Mouse (Mus musculus) kidney, adult 8-10 months (tissue): ENCODE results near the gene Rapgef4.
A peak's percentile ranks its signal among the peaks of the same experiment; 100 is the strongest.

Experiments
- DNase-seq, 2 experiments: peaks; one replicate each; pipeline ENCODE4 v3.0.0; 2022

Gene Rapgef4

DNA sequence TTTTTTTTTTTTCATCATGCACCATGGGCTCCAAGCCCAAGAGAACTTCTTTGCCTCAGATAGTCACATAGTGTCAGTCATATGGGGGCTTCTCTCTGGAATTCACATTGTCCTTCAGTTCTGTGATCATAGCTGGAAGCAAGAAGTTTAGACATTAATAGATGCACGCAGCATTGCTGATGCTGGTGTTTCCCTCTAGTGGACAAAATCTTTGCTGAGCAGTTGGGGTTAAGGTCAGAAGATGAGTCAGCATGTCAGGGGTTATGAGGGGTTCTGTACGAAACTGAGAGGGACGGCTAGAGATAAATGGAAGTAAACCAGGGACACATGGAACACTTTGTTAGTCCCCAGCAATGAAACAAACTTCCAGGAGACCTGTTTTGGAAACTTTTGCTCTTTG is 216.0 kb downstream of the Rapgef4 start:
- DNase-seq, result no peak

DNA sequence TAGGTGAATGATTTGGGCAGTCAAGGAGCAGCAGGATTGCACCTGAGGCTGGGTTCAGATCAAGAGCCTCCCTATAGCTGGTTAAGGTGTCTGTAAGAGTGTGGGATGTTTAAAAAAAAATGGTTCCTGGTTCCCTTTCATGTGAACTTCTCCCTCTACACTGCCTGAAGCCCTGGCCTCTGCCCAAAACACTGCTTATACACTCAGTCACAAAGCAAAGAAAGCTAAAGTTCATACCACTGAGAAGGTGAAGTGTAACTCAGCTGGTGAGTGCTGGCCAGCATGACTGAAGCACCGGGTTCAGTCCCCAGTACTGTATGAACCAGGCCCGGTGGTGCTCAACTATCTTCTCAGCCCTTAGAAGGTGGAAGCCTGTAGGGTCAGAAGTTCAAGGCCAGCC is 218.4 kb downstream of the Rapgef4 start:
- no peak for DNase-seq

DNA sequence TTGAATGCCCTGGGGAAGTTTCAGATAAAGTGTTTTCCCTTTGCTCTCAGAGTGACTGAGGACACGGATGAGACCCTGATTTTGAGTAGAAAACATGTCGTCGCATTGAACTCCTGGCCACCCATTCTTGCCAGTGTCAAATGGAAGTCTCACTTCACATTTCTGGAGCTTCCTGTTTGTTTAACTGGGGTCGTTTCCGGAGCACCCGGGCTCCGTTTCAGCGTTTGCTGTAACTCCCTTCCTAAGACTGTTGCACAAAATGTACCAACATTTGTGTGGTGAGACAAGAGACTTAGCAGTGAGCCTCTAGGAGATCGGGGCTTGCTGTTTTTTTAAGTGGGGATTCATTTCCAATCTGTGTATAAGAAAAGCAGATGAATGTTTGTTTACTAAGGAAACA is 220.5 kb downstream of the Rapgef4 start:
- no peak for DNase-seq

DNA sequence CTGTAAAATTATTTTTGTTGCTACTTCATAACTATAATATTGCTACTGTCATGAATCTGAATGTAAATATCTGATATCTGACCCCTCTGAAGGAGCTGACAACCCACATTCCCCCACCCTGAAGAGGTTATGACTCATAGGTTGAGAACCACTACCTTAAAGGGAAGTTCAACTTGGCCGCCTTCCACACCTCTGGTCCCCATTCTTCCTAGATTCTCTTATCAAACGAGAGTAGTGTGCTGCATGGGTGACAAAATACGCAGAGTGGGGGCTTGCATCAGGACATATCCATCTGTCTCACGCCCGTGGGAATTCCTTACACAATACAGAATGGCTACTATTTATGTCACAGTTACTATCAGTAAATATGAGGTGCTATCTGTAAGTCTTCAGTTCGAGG is 221.2 kb downstream of the Rapgef4 start:
- DNase-seq, result no peak

DNA sequence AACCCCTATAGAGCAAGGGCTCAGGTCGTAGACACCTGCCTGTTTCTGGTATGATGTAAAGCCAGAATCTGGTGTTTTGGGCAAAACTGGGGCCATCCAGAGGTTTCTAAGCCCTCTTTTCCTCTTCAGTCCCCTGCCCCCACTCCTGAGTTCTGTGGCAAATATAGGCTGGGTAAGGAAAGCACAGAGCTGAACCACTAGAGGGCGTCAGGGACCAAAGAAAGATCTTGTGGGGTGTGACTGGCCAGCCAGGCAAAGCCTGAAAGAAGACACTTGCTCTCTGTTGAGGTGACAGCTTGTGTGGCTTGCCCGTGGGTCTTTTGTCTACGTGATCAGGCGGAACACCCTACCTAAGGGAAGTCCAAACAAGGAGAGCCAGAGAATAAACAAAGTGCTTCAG is 222.6 kb downstream of the Rapgef4 start:
- DNase-seq, result peak; percentile 48 to 74

DNA sequence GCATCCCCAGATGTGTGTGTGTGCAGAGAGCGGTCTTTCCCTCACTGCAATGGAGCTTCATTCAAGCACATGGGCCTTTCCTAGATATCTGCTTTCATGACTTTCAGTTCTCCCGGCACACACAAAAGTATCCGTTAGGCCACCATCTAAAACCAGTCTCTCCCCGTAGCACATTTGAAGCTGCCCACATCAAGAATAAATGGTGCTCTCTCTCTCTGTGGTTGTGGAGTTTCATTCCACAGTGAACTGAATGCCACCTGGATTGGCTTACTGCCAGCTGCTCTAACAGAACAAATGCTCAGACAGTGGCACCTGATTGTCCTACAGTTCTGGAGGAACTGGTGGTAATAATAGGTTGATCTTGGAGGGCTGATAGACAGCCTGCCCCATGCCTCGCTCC is 224.8 kb downstream of the Rapgef4 start:
- no peak for DNase-seq

DNA sequence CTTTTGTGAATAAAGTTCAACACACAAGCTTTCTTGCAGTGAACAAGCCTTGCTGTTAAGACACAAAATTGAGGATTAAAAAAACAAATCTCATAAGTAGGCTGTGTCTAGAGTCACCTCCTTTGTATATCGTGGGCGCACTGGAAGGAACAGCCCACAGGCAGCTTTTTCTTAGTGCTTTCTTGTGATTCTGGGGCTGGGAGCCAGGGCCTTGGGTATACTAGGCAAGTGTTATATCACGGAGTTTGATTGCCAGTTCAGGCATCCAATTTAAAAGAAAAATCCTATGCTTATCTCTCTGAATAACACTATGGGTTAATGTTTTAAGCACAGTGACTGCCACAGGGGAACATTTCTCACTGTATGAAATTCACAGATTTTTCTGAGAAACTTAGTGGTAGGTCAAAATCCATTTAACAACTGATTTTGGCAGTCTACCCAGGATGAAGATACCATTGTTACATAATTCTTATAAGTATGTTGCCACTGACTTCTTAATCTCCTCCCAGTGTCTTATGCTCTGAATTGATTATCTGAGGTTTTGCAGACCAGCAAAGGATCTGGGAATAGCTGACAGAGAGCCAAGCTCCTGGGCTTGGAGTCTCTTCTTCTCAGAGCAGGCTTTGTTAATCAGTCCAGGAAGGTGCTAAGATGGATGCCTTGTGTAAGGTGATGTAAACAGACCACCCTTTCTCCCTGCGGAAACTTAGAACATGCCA is 225.6 kb downstream of the Rapgef4 start:
- no peak for DNase-seq

DNA sequence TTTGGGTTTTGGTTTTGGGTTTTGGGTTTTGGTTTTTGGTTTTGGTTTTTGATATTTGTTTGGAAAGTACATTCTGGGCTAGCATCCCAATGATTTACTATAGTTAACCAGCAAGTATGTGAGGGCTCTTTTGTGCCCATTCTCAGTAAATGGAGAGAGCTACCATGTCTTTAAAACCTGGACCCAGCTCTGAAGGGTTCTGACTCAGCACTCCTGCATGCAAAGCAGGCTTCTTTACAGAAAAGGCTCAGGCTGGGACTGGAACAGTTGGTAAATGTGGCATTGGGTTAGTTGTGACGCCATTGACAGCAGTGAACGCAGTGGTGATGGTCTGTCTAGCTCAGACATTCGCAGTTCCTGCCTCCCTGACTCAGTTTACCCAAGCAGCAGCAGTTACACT is 236.3 kb downstream of the Rapgef4 start:
- DNase-seq, result no peak

DNA sequence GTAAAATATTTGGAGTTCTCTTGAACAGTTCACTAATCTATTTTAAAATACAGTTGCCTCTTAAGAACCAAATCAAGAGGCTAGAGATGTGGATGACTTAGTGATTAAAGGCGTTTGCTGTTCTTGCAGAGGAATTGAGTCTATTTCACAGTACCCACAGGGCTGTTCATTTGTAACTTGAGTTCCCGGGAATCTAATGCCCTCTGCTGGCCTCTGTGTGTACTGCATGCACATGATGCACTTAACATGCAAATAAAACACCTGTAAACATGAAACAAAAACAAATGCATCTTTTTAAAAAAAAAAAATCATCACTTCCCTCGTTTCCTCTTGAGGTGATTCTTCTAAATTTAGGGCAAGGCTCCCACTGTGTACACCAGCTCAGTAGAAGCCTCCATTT is 238.9 kb downstream of the Rapgef4 start:
- DNase-seq, result peak in 1 of 2 experiments; percentile 63

DNA sequence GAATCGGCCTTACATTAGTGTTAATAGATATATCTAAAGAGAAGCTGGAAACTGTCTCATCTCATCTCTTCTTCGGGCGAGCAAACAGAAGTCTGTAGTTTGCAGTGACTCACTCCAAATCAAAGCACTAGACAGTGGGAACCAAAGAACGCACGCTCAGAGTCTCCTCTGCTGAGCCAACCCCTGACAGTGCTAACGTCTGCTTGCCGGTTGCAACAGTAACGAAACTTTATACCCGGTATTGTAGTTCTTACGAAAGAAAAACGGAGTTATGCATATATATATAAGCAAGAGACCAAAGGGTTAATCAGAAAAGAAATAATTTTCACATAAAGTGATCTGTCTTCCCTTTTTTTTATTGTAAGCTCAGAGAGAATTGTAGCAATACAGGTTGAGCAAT is 240.2 kb downstream of the Rapgef4 start:
- no peak for DNase-seq

DNA sequence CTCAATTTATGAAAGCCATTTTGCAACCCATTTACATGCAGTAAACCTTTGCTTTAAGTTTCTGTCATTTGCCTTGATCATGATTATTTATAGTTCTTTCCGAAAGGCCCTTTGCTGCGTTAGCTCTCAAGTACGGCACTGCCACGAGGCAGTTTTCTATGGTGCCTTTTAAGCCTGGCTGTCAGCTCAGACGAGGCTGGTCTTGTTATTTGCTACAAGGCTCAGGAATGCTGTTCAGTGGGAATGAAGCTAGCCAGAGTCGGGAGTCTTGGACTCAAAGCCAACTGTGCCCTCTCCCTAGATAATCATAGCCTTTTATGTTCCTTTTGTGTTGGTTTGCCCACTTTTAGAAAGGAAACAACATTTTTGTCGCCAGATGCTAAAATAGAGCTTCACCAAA is 240.7 kb downstream of the Rapgef4 start:
- DNase-seq, result no peak

DNA sequence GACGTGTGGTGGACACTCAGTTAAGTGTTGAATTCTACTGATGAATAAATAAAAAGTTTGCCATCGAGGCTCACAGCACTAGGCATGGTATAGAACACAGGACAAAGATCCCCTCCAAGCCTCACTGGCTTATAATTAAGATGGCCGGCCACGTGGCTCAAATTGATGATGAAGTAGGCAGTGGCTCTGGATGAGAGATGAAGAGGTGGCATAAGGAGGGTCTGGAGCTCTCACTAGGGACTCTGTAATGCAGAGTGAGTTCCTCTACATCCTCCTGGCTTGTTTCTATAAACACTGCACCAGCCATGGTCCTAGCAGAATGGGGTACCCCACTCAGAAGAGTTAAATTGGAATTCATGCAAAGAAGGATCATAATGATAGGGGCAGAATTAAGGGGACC is 241.2 kb downstream of the Rapgef4 start:
- DNase-seq, result no peak

DNA sequence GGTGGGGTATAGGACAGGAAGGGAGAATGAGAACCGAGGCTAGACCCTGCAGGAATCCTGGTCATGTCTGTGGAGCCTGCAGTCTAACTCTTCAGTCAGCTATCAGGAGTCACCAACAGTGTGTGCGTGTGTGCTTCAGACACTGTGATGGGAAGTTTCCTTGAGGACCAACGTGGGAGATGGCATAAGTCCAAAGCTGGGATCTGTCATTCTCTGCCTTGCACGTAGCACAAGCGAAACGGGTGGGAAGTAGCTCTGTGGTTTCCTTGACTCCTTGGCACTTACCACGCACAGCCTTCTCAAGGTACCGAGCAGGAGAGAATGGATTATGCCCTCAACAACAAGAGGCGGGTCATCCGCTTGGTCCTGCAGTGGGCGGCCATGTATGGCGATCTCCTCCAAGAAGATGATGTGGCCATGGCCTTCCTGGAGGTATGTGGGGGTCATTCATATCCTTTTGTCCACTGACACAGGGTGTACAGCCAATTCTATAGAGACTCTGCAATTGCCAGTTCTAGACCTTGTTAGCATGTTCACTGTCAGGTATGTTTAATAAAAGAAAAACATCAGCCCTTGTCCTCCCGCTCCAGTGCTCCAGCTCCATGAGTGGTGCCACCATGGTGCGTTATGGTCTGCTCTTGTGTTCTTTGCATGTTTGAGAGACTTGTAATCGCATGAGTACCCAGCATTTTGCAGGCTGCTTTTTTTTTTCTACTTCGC is 241.9 kb downstream of the Rapgef4 start:
- no peak for DNase-seq

DNA sequence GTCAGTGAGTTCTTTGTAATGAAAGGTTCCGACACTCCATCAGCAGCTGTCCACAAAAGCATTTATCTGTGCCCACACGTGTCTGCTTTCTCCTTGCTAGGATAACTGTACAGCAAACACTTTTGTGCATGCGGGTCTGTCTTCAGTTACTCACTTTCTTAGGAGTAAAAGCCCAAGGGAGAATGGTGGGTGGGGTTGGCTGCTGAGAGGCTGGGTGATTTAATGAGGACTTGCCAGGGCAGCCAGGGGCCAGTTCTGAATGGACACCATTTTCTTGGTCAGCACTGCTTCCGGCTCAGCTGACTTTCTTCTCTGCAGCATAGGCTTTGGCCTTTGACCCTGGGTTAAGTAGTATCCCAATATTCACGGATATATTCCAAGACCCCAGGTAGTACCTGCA is 242.4 kb downstream of the Rapgef4 start:
- DNase-seq, result no peak

DNA sequence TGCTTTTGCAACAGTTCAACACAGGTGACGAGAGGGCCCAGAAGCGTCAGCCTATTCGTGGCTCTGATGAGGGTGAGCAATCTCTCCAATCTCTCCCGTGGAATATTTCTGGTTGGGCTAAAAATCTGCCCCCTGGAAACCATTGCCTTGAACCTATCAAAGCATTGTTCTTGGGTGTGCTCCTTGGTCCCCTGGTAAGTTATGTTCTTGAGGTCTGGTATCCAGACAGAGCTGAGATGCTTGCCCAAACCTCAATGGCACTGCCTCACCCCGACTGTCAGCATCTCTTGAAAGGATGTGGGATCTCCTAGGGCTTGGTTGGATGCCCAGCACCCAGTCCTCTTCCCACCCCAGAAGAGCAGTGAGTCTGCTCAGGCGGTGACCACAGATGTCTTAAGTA is 245.0 kb downstream of the Rapgef4 start:
- no peak for DNase-seq

DNA sequence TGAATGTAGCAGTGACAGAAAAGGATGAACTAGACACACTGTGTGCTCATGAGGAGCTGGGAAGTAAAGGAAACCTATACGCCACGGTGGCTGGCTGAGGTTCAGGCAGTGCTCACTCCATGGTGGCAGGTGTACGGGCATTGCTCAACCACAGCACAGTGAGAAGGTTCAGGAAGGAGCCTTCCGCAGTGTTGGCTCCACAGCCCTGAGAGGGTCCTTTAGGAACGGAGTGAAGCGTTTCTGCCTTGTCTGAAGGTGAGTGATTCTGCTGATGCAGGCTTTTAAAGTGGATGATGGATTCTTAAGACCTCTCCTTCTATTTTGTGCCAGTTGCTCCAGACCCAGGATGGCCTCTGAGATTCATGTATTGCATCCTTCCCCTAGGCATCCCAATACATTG is 246.4 kb downstream of the Rapgef4 start:
- no peak for DNase-seq

DNA sequence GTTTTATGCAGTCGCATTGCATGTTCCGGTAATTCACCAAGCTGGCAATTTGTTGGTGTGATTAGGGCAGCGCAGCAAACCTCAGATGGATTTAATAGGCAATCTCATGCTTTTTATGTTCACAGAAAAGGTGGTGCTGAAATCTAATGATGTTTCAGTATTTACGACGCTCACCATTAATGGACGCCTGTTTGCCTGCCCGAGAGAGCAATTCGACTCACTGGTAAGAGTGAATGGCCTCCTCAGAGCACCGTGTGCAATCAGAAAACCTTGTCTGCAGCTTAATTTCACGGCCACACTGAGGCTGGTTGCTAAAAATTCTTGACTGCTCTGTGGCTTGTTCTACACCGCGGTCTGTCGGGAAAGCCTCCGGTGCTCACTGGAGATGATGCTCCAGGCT is 247.8 kb downstream of the Rapgef4 start:
- no peak for DNase-seq

DNA sequence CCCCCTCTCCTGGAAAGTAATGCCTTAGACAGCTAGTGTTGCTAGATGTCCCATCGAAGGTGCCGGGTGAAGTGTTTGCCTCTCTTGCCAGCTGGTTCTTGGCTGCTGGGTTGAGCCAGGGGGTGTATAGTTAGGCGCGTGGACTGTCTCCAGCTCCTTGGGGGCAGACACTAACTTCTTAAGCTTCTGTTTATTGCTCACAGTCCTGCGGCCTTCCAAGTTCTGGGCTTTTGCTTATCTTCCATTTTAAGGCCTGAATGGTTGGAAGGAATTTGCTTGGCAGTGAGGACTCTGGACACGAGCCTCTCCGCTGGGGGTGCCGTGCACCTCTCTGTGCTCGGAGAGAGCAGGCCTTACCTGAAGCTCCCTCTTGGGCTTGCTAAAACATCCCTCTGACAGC is 249.5 kb downstream of the Rapgef4 start:
- DNase-seq, result peak; percentile 59 to 60

DNA sequence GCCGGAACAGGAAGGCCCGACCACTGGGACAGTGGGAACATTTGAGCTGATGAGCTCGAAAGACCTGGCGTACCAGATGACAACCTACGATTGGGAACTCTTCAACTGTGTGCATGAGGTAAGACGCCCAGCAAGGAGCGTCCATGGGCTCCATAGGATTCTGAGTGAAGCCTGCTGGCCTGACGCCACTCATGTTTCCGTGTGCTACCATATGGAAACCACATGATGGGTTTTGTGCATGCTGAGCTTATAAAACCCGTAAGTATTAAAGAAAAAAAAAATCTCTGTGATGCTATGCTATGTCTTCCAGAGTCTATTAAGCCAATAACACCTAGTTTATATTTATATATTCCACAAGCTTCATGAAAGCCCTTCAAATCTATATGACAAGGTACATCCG is 253.0 kb downstream of the Rapgef4 start:
- DNase-seq, result no peak

DNA sequence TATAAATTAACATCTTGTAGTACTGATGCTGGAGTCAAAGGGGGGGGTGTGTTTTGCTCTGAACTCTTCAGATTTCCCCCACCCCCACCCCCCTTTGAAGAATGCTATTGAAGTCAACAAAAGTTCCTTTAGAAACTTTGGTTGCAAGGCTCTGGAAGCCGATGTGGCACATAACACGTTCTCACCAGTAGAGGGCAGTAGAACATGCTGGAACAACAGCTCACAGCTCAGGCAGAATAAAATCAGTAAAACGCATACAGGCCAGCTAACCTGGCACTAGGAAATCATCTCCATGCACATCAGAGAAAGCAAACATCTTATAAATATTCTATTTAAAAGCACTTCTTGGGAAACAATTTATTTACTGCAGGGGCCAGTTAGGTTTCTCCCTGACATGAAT is 253.9 kb downstream of the Rapgef4 start:
- DNase-seq, result peak; percentile 44 to 76

DNA sequence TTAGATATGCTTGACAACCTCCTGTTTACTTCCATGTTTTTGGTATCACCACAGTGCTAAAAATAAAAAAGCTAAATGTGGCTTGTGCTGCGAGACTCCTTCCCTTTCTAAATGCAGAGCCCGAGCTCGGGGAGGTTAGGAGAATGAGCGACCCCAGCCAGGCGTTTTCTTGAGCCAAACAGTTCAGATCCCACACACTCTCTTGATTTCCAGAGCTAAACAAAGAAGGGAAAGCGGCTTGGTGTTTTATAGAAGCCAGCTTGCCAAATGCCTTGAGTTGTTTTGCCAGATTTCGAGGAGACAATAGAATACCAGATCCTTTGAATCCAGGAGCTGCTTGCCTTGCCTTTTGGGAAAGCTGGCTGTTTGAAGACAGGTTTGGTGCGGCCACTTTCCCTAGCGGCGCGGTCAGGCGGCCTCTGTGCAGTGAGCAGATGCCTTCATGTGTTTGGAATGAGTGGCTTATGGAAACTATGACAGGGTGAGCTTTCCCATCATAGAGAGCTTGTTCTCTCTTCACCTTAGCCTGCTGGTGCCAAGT is 254.4 kb downstream of the Rapgef4 start:
- no peak for DNase-seq

DNA sequence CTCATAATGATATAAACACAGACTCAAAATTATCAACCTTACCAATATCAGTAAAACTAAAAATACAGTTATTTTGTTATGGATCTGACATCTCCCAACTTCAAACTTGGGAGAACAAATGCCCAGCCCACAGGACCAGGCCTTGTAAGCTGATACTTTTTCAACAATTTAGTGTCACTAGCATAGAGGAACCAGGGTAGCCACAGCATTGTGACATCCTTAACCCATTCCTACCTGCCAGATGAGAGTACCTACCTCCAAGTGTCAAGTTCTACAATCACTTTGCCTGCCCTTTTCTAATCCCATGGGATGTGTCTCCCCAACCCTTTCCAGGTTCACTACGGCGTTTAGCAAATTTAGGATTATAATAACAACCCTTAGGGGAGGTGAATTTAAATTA is 257.4 kb downstream of the Rapgef4 start:
- no peak for DNase-seq

DNA sequence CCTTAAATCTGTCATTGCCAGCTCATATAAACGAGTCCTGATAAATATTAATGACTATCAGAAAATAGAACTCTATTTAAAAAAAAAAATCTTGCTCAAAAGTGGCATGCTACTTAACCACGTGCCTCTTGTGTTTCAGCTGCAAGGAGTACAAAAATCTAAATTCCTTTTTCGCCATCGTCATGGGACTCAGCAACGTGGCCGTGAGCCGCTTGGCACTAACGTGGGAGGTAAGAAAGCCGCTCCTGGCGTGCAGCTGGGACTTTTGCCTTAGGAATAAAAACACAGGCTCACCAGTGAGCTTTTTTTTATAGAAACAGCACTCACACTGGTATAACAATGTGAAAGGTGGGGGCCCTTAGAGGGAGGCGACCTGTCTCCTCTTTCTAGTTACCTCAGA is 257.9 kb downstream of the Rapgef4 start:
- peak in 1 of 2 experiments; percentile 11 for DNase-seq

DNA sequence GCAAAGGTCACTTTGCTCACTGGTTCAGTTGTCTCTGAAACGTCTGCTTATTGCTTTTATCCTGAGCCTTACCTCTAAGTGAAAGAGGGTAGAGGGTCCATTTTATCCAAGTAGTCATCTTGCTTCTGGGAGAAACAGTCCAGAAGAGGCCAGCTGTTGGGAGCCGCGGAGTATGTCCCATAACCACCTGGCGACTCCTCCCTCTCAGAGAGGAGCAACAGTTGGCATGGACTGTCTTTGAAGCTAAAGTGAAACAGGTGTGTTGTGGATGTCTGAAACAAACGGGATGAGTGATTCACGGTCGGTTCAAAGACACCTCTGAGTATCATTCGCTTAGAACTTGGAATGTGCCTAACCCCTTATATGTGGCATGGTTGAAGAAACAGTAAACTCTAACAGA is 258.4 kb downstream of the Rapgef4 start:
- DNase-seq, result no peak

DNA sequence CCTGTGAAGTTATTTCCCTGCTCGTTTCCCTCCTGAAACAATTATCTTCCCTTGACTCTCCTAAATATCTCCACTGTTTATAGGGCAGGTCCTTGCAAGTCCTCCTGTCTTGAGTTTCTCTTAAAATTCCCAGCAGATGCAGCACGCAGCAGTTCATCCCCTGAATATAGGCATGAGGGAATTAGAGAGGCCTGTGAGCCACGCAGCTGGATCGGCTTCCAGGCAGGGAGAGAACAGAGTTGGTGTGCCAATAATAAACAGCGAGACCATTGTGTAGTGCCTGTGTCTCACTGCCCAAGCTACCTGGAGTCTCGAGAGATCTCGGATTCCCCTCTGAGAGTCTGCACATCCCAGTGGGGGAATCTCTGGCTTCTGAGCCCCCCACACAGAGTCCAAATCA is 259.0 kb downstream of the Rapgef4 start:
- no peak for DNase-seq
